In the genomic region with DNA sequence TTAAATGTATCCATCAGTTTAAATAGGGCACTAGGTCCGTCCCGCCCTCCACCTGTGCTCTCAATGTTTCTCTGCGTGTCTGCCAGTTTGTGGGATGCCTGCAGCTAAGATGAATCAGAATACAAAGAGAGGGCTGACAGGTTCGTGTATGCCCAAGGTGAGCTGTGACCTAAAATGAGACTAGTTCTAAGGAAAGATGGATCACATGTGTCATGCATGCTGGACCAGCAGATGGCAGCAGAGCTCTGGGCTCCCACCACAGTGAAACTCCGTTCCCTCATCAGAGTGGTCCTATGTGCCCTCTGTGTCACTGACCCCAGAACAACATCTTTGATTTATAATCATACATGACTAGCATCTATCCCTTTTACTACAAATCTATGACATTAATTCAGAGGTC, we compare ENCODE assay signal across 8 mouse cellular contexts.
A peak's percentile ranks its signal among the peaks of the same experiment; 100 is the strongest.
DNase-seq lines count a peak whose midpoint lies in the region; ATAC-seq and TF ChIP-seq lines count a peak whose summit lies in the region.

No protein-coding gene starts in this region.

- H3K4me3 ChIP-seq in ES-E14 (ENCODE audit: insufficient read depth in 1 of 2, low read depth in 1 of 2, low read length in 2 of 2, poor library complexity in 1 of 2, severe bottlenecking in 1 of 2) = peak overlapping the region; percentile 4 to 43; a peak in 2 of 4 replicates
- peak overlapping the region; percentile 45 for H3K4me3 ChIP-seq in forebrain, embryonic 12.5 days (replicated peaks)
- peak overlapping the region; percentile 48 for H3K4me3 ChIP-seq in heart, embryonic 15.5 days
- H3K4me3 ChIP-seq in liver, embryonic 11.5 days (ENCODE audit: low read depth, low read length) = peak overlapping the region; percentile 34

- H3K27me3 ChIP-seq in forebrain, embryonic 12.5 days = no peaks in the 10 kb centered on the region
- H3K27me3 ChIP-seq in heart, embryonic 15.5 days = no peaks in the 10 kb centered on the region
- no peaks in the 10 kb centered on the region for H3K27me3 ChIP-seq in liver, embryonic 11.5 days (replicated peaks; ENCODE audit: control insufficient read depth, insufficient read depth, low read length)

- peak; percentile 63 for ATAC-seq in forebrain, embryonic 12.5 days (ENCODE audit: low FRiP score)
- ATAC-seq in heart, embryonic 15.5 days (replicated peaks; ENCODE audit: insufficient number of reproducible peaks, insufficient read depth, low FRiP score, low read depth) = no peak
- ATAC-seq in liver, embryonic 11.5 days (replicated peaks; ENCODE audit: low FRiP score) = no peak; the same call in 1 of the 2 replicates

- no peaks in the 10 kb centered on the region for H3K4me1 ChIP-seq in ES-E14 (ENCODE audit: control insufficient read depth in 2 of 2, insufficient read depth in 2 of 2, low read length in 2 of 2, poor library complexity in 1 of 2)
- H3K4me1 ChIP-seq in forebrain, embryonic 12.5 days = peaks cover 31% of the 10 kb centered on the region
- H3K4me1 ChIP-seq in heart, embryonic 15.5 days (replicated peaks) = peaks cover 15% of the 10 kb centered on the region
- H3K4me1 ChIP-seq in liver, embryonic 11.5 days (replicated peaks; ENCODE audit: control insufficient read depth, insufficient read depth, low read length) = no peaks in the 10 kb centered on the region

- H3K27ac ChIP-seq in ES-E14 (ENCODE audit: insufficient read depth, low read depth, low read length, poor library complexity, severe bottlenecking) = 0 out of 2 replicates have a peak overlapping the region, but pooled peaks have one; percentile 20
- H3K27ac ChIP-seq in forebrain, embryonic 12.5 days = peak overlapping the region; percentile 76; the same call in 1 of the 2 replicates
- H3K27ac ChIP-seq in heart, embryonic 15.5 days = no peak overlapping the region
- no peak overlapping the region for H3K27ac ChIP-seq in liver, embryonic 11.5 days (ENCODE audit: low read depth, low read length)

- DNase-seq in ES-E14 (ENCODE audit: low read depth, low spot score) = peak; percentile 59
- peak; percentile 22 for DNase-seq in c-Kit-positive CD71-positive TER-119-negative erythroid progenitor cells, embryonic 14.5 days (ENCODE audit: low read depth)
- DNase-seq in kidney, postnatal 10 days = peak; percentile 85
- peak; percentile 52 for DNase-seq in liver, embryonic 11.5 days (ENCODE audit: low spot score)
- peak; percentile 10 for DNase-seq in naive thymus-derived CD4-positive, alpha-beta T cell, adult 2 months (ENCODE audit: low read depth)
- peak; percentile 37 for DNase-seq in thymus, postnatal 14 days

- H3K9ac ChIP-seq in ES-E14 (ENCODE audit: insufficient read depth, low read depth, low read length, poor library complexity, severe bottlenecking) = no peak overlapping the region
- H3K9ac ChIP-seq in forebrain, embryonic 12.5 days = peak overlapping the region; percentile 60
- 0 out of 2 replicates have a peak overlapping the region, but pooled peaks have one; percentile 50 for H3K9ac ChIP-seq in heart, embryonic 15.5 days
- H3K9ac ChIP-seq in liver, embryonic 11.5 days (ENCODE audit: low read depth, low read length) = no peak overlapping the region

- peak overlapping the region; percentile 85 for H3K4me2 ChIP-seq in forebrain, embryonic 12.5 days
- H3K4me2 ChIP-seq in heart, embryonic 15.5 days = peak overlapping the region; percentile 83
- peak overlapping the region; percentile 74 for H3K4me2 ChIP-seq in liver, embryonic 11.5 days

- H3K9me3 ChIP-seq in ES-E14 (ENCODE audit: control insufficient read depth, insufficient read depth, low read depth, low read length) = no peaks in the 10 kb centered on the region
- H3K9me3 ChIP-seq in forebrain, embryonic 12.5 days = no peaks in the 10 kb centered on the region
- H3K9me3 ChIP-seq in heart, embryonic 15.5 days (replicated peaks) = no peaks in the 10 kb centered on the region
- no peaks in the 10 kb centered on the region for H3K9me3 ChIP-seq in liver, embryonic 11.5 days (ENCODE audit: control insufficient read depth, low read length)

- WGBS in forebrain, embryonic 12.5 days = under 1% methylated on average over 5 of the region's 5 CpGs
- WGBS in heart, embryonic 15.5 days = 2% methylated on average over 5 of the region's 5 CpGs
- WGBS in liver, embryonic 11.5 days = 2% methylated on average over 5 of the region's 5 CpGs

- no peaks in the 10 kb centered on the region for H3K36me3 ChIP-seq in ES-E14 (ENCODE audit: control insufficient read depth, insufficient read depth, low read length, poor library complexity, severe bottlenecking)
- H3K36me3 ChIP-seq in forebrain, embryonic 12.5 days (replicated peaks) = no peaks in the 10 kb centered on the region
- H3K36me3 ChIP-seq in heart, embryonic 15.5 days = no peaks in the 10 kb centered on the region
- H3K36me3 ChIP-seq in liver, embryonic 11.5 days (ENCODE audit: control insufficient read depth, insufficient read depth, low read length) = no peaks in the 10 kb centered on the region

- in situ Hi-C loops in ES-E14 (cut with MboI; ENCODE audit: low sequenced_read_pairs in 2 of 2, unreplicated experiment in 2 of 2) = no loop called here

TF ChIP-seq in ES-E14, 5 proteins besides CTCF, POLR2A, EP300 and RAD21:
- peak; percentile 74; the same call in 1 of the 2 replicates for TF ChIP-seq ZC3H11A (IDR thresholded peaks at IDR 0.05; ENCODE audit: borderline replicate concordance, low read depth, low read length)
- no peak for TF ChIP-seq HCFC1 (IDR thresholded peaks at IDR 0.05; ENCODE audit: borderline replicate concordance, insufficient read depth, low read length)

Comparison
In these comparisons a context has a peak if more than half of its experiments do, and no peak if none do; other contexts are left out.
1. DNase-seq: peak in every context shown above with its lines; median percentile 85 in kidney, postnatal 10 days; 59 in ES-E14; 52 in liver, embryonic 11.5 days; 37 in thymus, postnatal 14 days; 22 in c-Kit-positive CD71-positive TER-119-negative erythroid progenitor cells, embryonic 14.5 days; 10 in naive thymus-derived CD4-positive, alpha-beta T cell, adult 2 months.
2. H3K27ac ChIP-seq: peak in ES-E14 (single experiment) and forebrain, embryonic 12.5 days (single experiment); none in heart, embryonic 15.5 days (single experiment) and liver, embryonic 11.5 days (single experiment).
3. H3K9ac ChIP-seq: peak in forebrain, embryonic 12.5 days (single experiment) and heart, embryonic 15.5 days (single experiment); none in ES-E14 (single experiment) and liver, embryonic 11.5 days (single experiment).
4. Peak in every context shown above with its lines, with median percentiles within 50 percentile points of each other: H3K4me3 ChIP-seq and H3K4me2 ChIP-seq.